Mouse (Mus musculus): ENCODE measurements at regions not wholly inside any gene's neighbourhood (a gene's known extent, or its start where the extent isn't known, plus 50 kb on each side); places are given as distances from the start of the nearest gene placed in this dataset.

DNA sequence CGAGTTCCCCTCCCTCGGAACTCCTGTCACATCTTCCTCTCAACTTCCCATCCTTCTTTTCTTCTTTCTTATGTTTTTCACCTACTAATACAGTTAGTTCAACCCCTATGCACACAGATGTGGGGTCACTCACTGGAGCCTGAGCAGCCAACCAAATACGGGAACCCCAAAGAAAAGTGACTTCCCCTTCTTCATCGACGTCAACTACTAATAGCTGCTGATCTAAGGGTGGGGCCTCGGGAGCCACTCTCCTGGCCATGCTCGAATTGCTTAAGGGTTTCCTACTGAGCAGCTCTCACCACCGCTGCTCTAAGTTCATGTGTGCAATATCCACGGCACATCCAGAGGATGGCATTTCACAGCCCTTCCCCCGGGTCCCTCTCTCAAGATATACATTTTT lies 340.9 kb upstream of the Maf start:
- no peak overlapping the region for H3K9ac ChIP-seq (ENCODE audit: low read depth, low read length)
- no peak overlapping the region for H3K27ac ChIP-seq (ENCODE audit: low read length)
- ATAC-seq: no peak
- no peaks in the 10 kb centered on the region for H3K36me3 ChIP-seq (ENCODE audit: control insufficient read depth, insufficient read depth, low read length)
- H3K9me3 ChIP-seq (ENCODE audit: control insufficient read depth, low read length): no peaks in the 10 kb centered on the region
- peaks cover 2% of the 10 kb centered on the region; the same call in 1 of the 2 replicates for H3K4me1 ChIP-seq (ENCODE audit: control insufficient read depth, insufficient read depth, low read length)
- 85% methylated on average over 10 of the region's 10 CpGs for WGBS
- H3K4me2 ChIP-seq (ENCODE audit: low read depth, low read length): no peak overlapping the region
- no peaks in the 10 kb centered on the region for H3K27me3 ChIP-seq (replicated peaks; ENCODE audit: control insufficient read depth, insufficient read depth, low read length)
- no peak overlapping the region for H3K4me3 ChIP-seq (ENCODE audit: low read length)

DNA sequence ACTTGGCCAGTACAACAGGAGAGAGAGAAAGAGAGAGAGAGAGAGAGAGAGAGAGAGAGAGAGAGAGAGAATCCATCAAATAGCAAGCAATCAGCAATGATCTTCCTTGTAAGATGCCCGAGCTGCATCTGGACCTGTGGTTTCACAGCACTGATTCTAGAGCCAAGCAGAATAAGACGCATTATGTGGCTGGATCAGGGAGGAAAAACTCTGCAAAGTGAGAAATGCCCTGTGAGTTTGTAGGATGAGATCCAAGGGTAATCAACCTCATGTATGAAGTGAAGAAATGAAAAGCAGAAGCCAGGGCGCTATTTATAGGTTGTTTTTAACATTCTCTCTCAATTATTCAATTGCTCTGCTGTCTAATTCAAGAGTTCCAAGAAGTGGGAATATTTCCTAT lies 339.3 kb upstream of the Maf start:
- 68% methylated on average over 3 of the region's 3 CpGs for WGBS
- H3K27ac ChIP-seq (ENCODE audit: low read length): no peak overlapping the region
- no peak overlapping the region for H3K4me3 ChIP-seq (ENCODE audit: low read length)
- H3K27me3 ChIP-seq (replicated peaks; ENCODE audit: control insufficient read depth, insufficient read depth, low read length): no peaks in the 10 kb centered on the region
- ATAC-seq: no peak
- H3K9me3 ChIP-seq (ENCODE audit: control insufficient read depth, low read length): no peaks in the 10 kb centered on the region
- no peaks in the 10 kb centered on the region; the same call in 1 of the 2 replicates for H3K4me1 ChIP-seq (ENCODE audit: control insufficient read depth, insufficient read depth, low read length)
- H3K4me2 ChIP-seq (ENCODE audit: low read depth, low read length): no peak overlapping the region
- H3K9ac ChIP-seq (ENCODE audit: low read depth, low read length): no peak overlapping the region
- no peaks in the 10 kb centered on the region for H3K36me3 ChIP-seq (ENCODE audit: control insufficient read depth, insufficient read depth, low read length)

DNA sequence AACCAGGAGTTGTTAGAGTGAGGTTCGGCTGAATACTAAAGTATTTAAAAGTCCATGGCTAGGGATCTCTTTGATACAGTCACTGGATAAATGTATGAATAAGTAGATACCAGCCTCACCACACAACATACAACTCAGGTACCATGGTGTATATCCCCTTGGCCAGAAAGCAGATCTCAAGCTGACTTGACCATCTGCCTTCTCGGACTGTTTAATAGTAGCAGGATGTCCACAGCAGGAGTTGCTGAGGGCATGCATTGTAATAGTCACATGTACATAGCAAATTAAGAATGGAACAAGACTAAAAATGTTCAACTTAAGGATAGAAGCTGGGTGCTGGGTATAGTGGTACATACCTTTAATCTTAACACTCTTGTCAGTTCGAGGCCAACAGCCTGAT lies 337.9 kb upstream of the Maf start:
- H3K27ac ChIP-seq (ENCODE audit: low read length): no peak overlapping the region
- H3K9me3 ChIP-seq (ENCODE audit: control insufficient read depth, low read length): no peaks in the 10 kb centered on the region
- no peaks in the 10 kb centered on the region for H3K36me3 ChIP-seq (ENCODE audit: control insufficient read depth, insufficient read depth, low read length)
- H3K27me3 ChIP-seq (replicated peaks; ENCODE audit: control insufficient read depth, insufficient read depth, low read length): no peaks in the 10 kb centered on the region
- WGBS: 94% methylated on average over 3 of the region's 3 CpGs
- H3K9ac ChIP-seq (ENCODE audit: low read depth, low read length): no peak overlapping the region
- no peaks in the 10 kb centered on the region; the same call in 1 of the 2 replicates for H3K4me1 ChIP-seq (ENCODE audit: control insufficient read depth, insufficient read depth, low read length)
- no peak overlapping the region for H3K4me3 ChIP-seq (ENCODE audit: low read length)
- ATAC-seq: no peak
- no peak overlapping the region for H3K4me2 ChIP-seq (ENCODE audit: low read depth, low read length)

DNA sequence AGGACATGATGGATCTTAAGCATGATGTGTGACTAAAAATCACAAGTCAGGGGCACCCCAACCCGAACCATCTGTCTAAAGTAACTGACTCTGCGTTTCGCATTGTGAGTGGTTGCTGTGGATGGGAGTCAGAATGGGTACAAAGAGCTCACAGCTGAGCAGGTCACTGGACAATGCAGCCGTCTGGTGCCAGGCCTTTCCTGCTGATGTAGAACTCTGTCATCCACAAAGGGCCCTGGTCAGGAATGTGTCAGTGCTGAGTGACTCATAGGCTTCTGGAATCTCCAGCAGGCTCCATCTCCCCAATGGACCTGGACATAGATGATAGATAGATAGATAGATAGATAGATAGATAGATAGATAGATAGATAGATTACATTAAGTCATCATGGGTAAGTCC lies 335.8 kb upstream of the Maf start:
- H3K36me3 ChIP-seq (ENCODE audit: control insufficient read depth, insufficient read depth, low read length): no peaks in the 10 kb centered on the region
- no peaks in the 10 kb centered on the region; the same call in 1 of the 2 replicates for H3K4me1 ChIP-seq (ENCODE audit: control insufficient read depth, insufficient read depth, low read length)
- no peak for ATAC-seq
- WGBS: 86% methylated on average over 4 of the region's 4 CpGs
- no peak overlapping the region for H3K9ac ChIP-seq (ENCODE audit: low read depth, low read length)
- H3K4me2 ChIP-seq (ENCODE audit: low read depth, low read length): no peak overlapping the region
- no peak overlapping the region for H3K4me3 ChIP-seq (ENCODE audit: low read length)
- H3K9me3 ChIP-seq (ENCODE audit: control insufficient read depth, low read length): no peaks in the 10 kb centered on the region
- no peaks in the 10 kb centered on the region for H3K27me3 ChIP-seq (replicated peaks; ENCODE audit: control insufficient read depth, insufficient read depth, low read length)
- no peak overlapping the region for H3K27ac ChIP-seq (ENCODE audit: low read length)

DNA sequence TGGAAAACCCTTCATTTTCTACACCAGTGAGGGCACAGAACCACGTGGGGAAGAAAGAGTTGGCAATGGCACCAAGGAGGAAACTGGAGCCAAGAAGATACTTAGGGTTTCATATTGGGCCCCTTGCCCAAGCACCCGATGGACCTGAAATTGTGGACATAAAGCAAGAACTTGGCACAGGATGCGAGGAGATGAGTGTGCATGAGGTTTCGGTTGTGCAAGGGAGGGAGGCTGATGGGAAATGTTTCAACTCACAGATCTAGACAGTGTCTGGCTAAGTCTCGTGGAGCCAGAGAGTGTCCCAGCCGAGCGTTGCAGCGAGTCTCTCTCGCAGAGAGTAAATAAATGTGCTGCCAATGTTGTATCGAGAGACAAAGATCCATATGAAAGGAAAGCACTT lies 323.4 kb upstream of the Maf start:
- no peak overlapping the region for H3K4me2 ChIP-seq (ENCODE audit: low read depth, low read length)
- no peak overlapping the region for H3K4me3 ChIP-seq (ENCODE audit: low read length)
- WGBS: 87% methylated on average over 10 of the region's 10 CpGs
- no peaks in the 10 kb centered on the region for H3K27me3 ChIP-seq (replicated peaks; ENCODE audit: control insufficient read depth, insufficient read depth, low read length)
- no peak for ATAC-seq
- H3K27ac ChIP-seq (ENCODE audit: low read length): no peak overlapping the region
- H3K36me3 ChIP-seq (ENCODE audit: control insufficient read depth, insufficient read depth, low read length): no peaks in the 10 kb centered on the region
- no peaks in the 10 kb centered on the region for H3K4me1 ChIP-seq (ENCODE audit: control insufficient read depth, insufficient read depth, low read length)
- no peak overlapping the region for H3K9ac ChIP-seq (ENCODE audit: low read depth, low read length)
- no peaks in the 10 kb centered on the region for H3K9me3 ChIP-seq (ENCODE audit: control insufficient read depth, low read length)

DNA sequence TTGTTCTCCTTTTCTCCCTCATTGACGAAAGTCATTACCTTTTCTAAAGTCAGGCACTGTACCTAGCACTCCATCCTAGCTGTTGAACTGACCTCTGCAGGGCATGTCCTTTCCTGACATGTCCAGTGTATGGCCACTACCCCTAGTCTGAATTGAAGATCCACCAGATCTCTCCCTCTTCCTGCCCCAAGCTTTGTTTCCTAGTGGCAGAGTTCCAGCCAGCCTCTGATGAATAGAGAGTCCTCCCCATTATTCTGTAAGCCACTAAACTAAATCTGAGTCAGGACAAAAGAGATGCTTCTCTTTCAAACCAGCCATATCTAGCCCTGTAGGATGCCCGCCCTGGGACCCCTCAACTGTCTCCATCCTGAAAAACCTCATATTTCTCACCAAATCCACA lies 317.7 kb upstream of the Maf start:
- Histone ChIP-seq H3K36me3 (ENCODE audit: control insufficient read depth, insufficient read depth, low read length) (no peaks in the 10 kb centered on the region), H3K4me3 (ENCODE audit: low read length) (no peak overlapping the region), H3K9me3 (ENCODE audit: control insufficient read depth, low read length) (no peaks in the 10 kb centered on the region), H3K27me3 (replicated peaks; ENCODE audit: control insufficient read depth, insufficient read depth, low read length) (no peaks in the 10 kb centered on the region), H3K9ac (ENCODE audit: low read depth, low read length) (no peak overlapping the region), H3K4me2 (ENCODE audit: low read depth, low read length) (no peak overlapping the region), H3K27ac (ENCODE audit: low read length) (no peak overlapping the region), H3K4me1 (ENCODE audit: control insufficient read depth, insufficient read depth, low read length) (no peaks in the 10 kb centered on the region)
- WGBS: 88% methylated on average over 2 of the region's 2 CpGs
- ATAC-seq: no peak

DNA sequence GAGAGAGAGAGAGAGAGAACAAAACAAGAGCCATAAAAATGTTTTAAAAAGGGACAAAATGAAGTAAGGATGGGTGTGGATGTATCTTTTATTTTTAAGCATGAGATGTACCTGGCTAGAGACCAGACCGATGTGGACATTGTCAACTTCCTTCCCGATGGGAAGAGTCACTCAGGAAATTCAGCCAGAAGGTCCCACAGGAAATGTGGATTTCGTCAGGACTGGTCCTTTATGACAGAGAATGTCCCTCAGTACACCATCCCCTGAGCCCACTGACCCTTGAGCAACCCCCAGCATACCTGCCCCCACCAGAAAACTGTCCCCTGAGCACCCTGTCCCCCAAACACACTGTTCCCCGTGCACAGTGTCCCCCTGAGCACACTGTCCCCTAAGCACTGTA lies 317.2 kb upstream of the Maf start:
- Histone ChIP-seq H3K4me2 (ENCODE audit: low read depth, low read length) (no peak overlapping the region), H3K27ac (ENCODE audit: low read length) (no peak overlapping the region), H3K4me3 (ENCODE audit: low read length) (no peak overlapping the region), H3K4me1 (ENCODE audit: control insufficient read depth, insufficient read depth, low read length) (no peaks in the 10 kb centered on the region), H3K9ac (ENCODE audit: low read depth, low read length) (no peak overlapping the region), H3K36me3 (ENCODE audit: control insufficient read depth, insufficient read depth, low read length) (no peaks in the 10 kb centered on the region), H3K9me3 (ENCODE audit: control insufficient read depth, low read length) (no peaks in the 10 kb centered on the region), H3K27me3 (replicated peaks; ENCODE audit: control insufficient read depth, insufficient read depth, low read length) (no peaks in the 10 kb centered on the region)
- no peak for ATAC-seq
- 71% methylated on average over 4 of the region's 4 CpGs for WGBS

DNA sequence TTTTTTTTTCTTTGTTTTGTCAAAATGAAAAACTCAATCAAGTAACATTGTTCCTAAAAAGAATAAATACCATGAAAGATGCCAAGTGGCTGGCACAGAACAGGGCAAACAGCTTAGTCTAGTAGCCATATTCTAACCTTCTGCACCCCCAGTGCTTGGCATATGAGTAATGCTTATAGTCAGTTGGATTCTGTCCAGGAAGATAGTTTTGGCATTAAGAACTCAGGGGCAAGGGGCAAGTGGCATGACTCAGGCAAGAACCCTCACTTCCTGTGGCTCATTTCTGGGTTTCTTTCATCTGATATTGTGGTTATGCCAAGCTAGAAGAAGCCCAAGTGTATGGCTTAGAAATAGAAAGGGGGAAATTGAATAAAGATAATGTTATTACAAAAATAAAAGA lies 314.1 kb upstream of the Maf start:
- H3K4me3 ChIP-seq (ENCODE audit: low read length): no peak overlapping the region
- H3K9me3 ChIP-seq (ENCODE audit: control insufficient read depth, low read length): no peaks in the 10 kb centered on the region
- no peaks in the 10 kb centered on the region for H3K4me1 ChIP-seq (ENCODE audit: control insufficient read depth, insufficient read depth, low read length)
- H3K36me3 ChIP-seq (ENCODE audit: control insufficient read depth, insufficient read depth, low read length): no peaks in the 10 kb centered on the region
- no peak for ATAC-seq
- no peak overlapping the region for H3K4me2 ChIP-seq (ENCODE audit: low read depth, low read length)
- H3K9ac ChIP-seq (ENCODE audit: low read depth, low read length): no peak overlapping the region
- H3K27ac ChIP-seq (ENCODE audit: low read length): no peak overlapping the region
- H3K27me3 ChIP-seq (replicated peaks; ENCODE audit: control insufficient read depth, insufficient read depth, low read length): no peaks in the 10 kb centered on the region

DNA sequence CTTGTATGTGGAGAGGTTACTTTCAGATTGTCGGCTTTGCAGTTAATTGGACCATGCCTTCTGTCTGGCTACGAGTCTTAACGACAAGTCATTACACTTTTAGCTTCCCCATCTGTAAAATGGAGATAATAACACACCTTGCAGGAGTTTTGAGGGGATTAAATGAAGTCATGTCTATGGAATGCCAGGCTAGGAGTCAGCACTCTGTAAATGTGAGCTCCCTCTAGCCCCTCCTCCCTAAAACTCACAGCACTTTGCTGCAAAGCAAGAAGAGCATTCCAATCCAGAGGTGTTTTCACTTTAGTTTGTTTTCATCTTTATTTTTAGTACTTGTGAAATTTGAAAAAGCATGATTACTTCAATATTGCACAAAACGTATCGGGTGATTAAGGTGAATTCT lies 287.7 kb upstream of the Maf start:
- no peaks in the 10 kb centered on the region for H3K27me3 ChIP-seq (replicated peaks; ENCODE audit: control insufficient read depth, insufficient read depth, low read length)
- no peaks in the 10 kb centered on the region for H3K9me3 ChIP-seq (ENCODE audit: control insufficient read depth, low read length)
- H3K4me1 ChIP-seq (ENCODE audit: control insufficient read depth, insufficient read depth, low read length): no peaks in the 10 kb centered on the region
- H3K4me2 ChIP-seq (ENCODE audit: low read depth, low read length): no peak overlapping the region
- H3K36me3 ChIP-seq (ENCODE audit: control insufficient read depth, insufficient read depth, low read length): no peaks in the 10 kb centered on the region
- 69% methylated on average over 5 of the region's 5 CpGs for WGBS
- H3K9ac ChIP-seq (ENCODE audit: low read depth, low read length): no peak overlapping the region
- H3K27ac ChIP-seq (ENCODE audit: low read length): no peak overlapping the region
- ATAC-seq: no peak
- H3K4me3 ChIP-seq (ENCODE audit: low read length): no peak overlapping the region

DNA sequence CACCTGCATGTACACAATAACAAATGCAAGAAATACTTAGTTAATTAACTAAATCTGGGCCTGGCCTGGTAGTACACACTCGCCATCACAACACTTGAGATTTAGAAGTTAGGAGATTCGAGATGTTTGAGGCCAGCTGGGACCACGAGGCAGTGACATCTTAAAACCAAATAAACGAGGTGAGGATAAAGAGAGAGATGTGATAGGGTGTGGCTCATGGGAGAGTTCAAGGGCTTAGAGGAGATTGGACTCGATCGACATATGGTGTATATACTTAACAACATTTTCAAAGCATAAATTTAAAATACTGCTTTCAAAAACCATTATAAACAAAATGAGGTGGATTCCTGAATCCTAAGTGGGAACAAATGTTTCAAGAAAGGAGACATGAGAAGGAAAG lies 284.4 kb upstream of the Maf start:
- Histone ChIP-seq H3K9me3 (ENCODE audit: control insufficient read depth, low read length) (no peaks in the 10 kb centered on the region), H3K27ac (ENCODE audit: low read length) (no peak overlapping the region), H3K27me3 (replicated peaks; ENCODE audit: control insufficient read depth, insufficient read depth, low read length) (no peaks in the 10 kb centered on the region), H3K36me3 (ENCODE audit: control insufficient read depth, insufficient read depth, low read length) (no peaks in the 10 kb centered on the region), H3K4me1 (ENCODE audit: control insufficient read depth, insufficient read depth, low read length) (no peaks in the 10 kb centered on the region), H3K9ac (ENCODE audit: low read depth, low read length) (no peak overlapping the region), H3K4me3 (ENCODE audit: low read length) (no peak overlapping the region), H3K4me2 (ENCODE audit: low read depth, low read length) (no peak overlapping the region)
- ATAC-seq: no peak
- WGBS: 76% methylated on average over 6 of the region's 6 CpGs
